Mouse (Mus musculus) limb, embryonic 13.5 days (tissue): ENCODE measurements at regions not wholly inside any gene's neighbourhood (a gene's known extent, or its start where the extent isn't known, plus 50 kb on each side); places are given as distances from the start of the nearest gene placed in this dataset.

Experiments used
- ATAC-seq: fragments of 200-750 bp; cut with Nextera tagmentation; 2 replicates; pipeline ENCODE4 v1.8.0; 2017; ENCODE audit warnings: low read depth, moderate number of reproducible peaks, moderate TSS enrichment; ENCODE audit not compliant: low FRiP score
- H3K27ac ChIP-seq: fragments of 300-500 bp; sonication (generic); 2 replicates; pipeline ENCODE4 v1.5.1; 2015; ENCODE audit warnings: inconsistent platforms, mild to moderate bottlenecking, moderate library complexity
- H3K27me3 ChIP-seq: fragments of 300-500 bp; sonication (generic); 2 replicates; pipeline ENCODE4 v1.6.1; 2015; ENCODE audit warnings: mild to moderate bottlenecking, inconsistent platforms
- H3K36me3 ChIP-seq: fragments of 300-500 bp; sonication (generic); 2 replicates; pipeline ENCODE4 v1.6.1; 2015; ENCODE audit warnings: inconsistent platforms, mild to moderate bottlenecking, moderate library complexity
- H3K4me1 ChIP-seq: fragments of 300-500 bp; sonication (generic); 2 replicates; pipeline ENCODE4 v1.6.1; 2015; ENCODE audit warnings: inconsistent platforms
- H3K4me2 ChIP-seq: fragments of 300-500 bp; sonication (generic); replicated peaks from 2 replicates; pipeline ENCODE4 v1.6.1; 2015; ENCODE audit warnings: inconsistent platforms, mild to moderate bottlenecking, moderate library complexity
- H3K4me3 ChIP-seq: fragments of 300-500 bp; sonication (generic); 2 replicates; pipeline ENCODE4 v1.5.1; 2015; ENCODE audit warnings: moderate library complexity, mild to moderate bottlenecking, inconsistent platforms
- H3K9ac ChIP-seq: fragments of 300-500 bp; sonication (generic); 2 replicates; pipeline ENCODE4 v1.6.1; 2015; ENCODE audit warnings: mild to moderate bottlenecking, inconsistent platforms
- H3K9me3 ChIP-seq: fragments of 300-500 bp; sonication (generic); 2 replicates; pipeline ENCODE4 v1.6.1; 2016; ENCODE audit warnings: inconsistent platforms
- WGBS: fragments of 180-500 bp; shearing (Covaris S2); methylation state at CpG from one replicate; pipeline ENCODE4 v1.1.7; 2015; 5-methylcytosine and 5-hydroxymethylcytosine counted together

- Histone ChIP-seq H3K27ac (no peak overlapping the region), H3K4me2 (no peak overlapping the region), H3K9ac (no peak overlapping the region), H3K4me3 (no peak overlapping the region), H3K9me3 (no peaks in the 10 kb centered on the region), H3K36me3 (no peaks in the 10 kb centered on the region), H3K27me3 (no peaks in the 10 kb centered on the region), H3K4me1 (0 out of 2 replicates have a peak, but pooled peaks cover 1% of the 10 kb centered on the region)
- 75% methylated on average over 14 of the region's 14 CpGs for WGBS
- ATAC-seq = no peak
Observed at GRCm38 (mm10) chr8:12078679-12079566, 199.7 kb upstream of the A230072I06Rik start.

- H3K9ac ChIP-seq = no peak overlapping the region
- H3K36me3 ChIP-seq = no peaks in the 10 kb centered on the region
- WGBS = 83% methylated on average over 5 of the region's 5 CpGs
Observed at GRCm38 (mm10) chr8:12081536-12081935, 197.1 kb upstream of the A230072I06Rik start.

GRCm38 (mm10) chr8:12087192-12087800, 191.3 kb upstream of the A230072I06Rik start:
- no peaks in the 10 kb centered on the region for H3K4me1 ChIP-seq
- H3K9me3 ChIP-seq = no peaks in the 10 kb centered on the region
- H3K9ac ChIP-seq = no peak overlapping the region
- H3K4me2 ChIP-seq = no peak overlapping the region
- H3K27me3 ChIP-seq = no peaks in the 10 kb centered on the region
- ATAC-seq = no peak
- no peak overlapping the region for H3K4me3 ChIP-seq
- no peak overlapping the region for H3K27ac ChIP-seq
- 81% methylated on average over 10 of the region's 10 CpGs for WGBS
- no peaks in the 10 kb centered on the region for H3K36me3 ChIP-seq

More at GRCm38 (mm10) chr8:12081536-12081935, 197.1 kb upstream of the A230072I06Rik start:
- Histone ChIP-seq H3K27me3 (no peaks in the 10 kb centered on the region), H3K9me3 (no peaks in the 10 kb centered on the region), H3K4me3 (no peak overlapping the region), H3K4me1 (no peaks in the 10 kb centered on the region), H3K27ac (no peak overlapping the region), H3K4me2 (no peak overlapping the region)
- no peak for ATAC-seq

- WGBS = 55% methylated on average over 8 of the region's 8 CpGs
- H3K9ac ChIP-seq = no peak overlapping the region
Observed at GRCm38 (mm10) chr8:12100145-12100544, 178.5 kb upstream of the A230072I06Rik start.

GRCm38 (mm10) chr8:12103296-12103695, 175.3 kb upstream of the A230072I06Rik start:
- H3K4me1 ChIP-seq = peaks cover 10% of the 10 kb centered on the region; the same call in 1 of the 2 replicates
- no peak overlapping the region for H3K27ac ChIP-seq
- no peaks in the 10 kb centered on the region for H3K36me3 ChIP-seq
- H3K4me2 ChIP-seq = no peak overlapping the region
- no peak overlapping the region for H3K9ac ChIP-seq
- no peak for ATAC-seq
- 0 out of 2 replicates have a peak, but pooled peaks cover 5% of the 10 kb centered on the region for H3K9me3 ChIP-seq
- H3K4me3 ChIP-seq = no peak overlapping the region
- 71% methylated on average over 4 of the region's 4 CpGs for WGBS
- 0 out of 2 replicates have a peak, but pooled peaks cover 4% of the 10 kb centered on the region for H3K27me3 ChIP-seq

More at GRCm38 (mm10) chr8:12100145-12100544, 178.5 kb upstream of the A230072I06Rik start:
- H3K27ac ChIP-seq = no peak overlapping the region
- no peak overlapping the region for H3K4me3 ChIP-seq
- no peak overlapping the region for H3K4me2 ChIP-seq
- H3K4me1 ChIP-seq = 0 out of 2 replicates have a peak, but pooled peaks cover 2% of the 10 kb centered on the region
- H3K9me3 ChIP-seq = 0 out of 2 replicates have a peak, but pooled peaks cover 5% of the 10 kb centered on the region
- H3K27me3 ChIP-seq = 0 out of 2 replicates have a peak, but pooled peaks cover 4% of the 10 kb centered on the region
- ATAC-seq = no peak
- H3K36me3 ChIP-seq = no peaks in the 10 kb centered on the region

- peaks cover 10% of the 10 kb centered on the region; the same call in 1 of the 2 replicates for H3K4me1 ChIP-seq
- H3K4me3 ChIP-seq = no peak overlapping the region
- no peaks in the 10 kb centered on the region for H3K36me3 ChIP-seq
- H3K4me2 ChIP-seq = no peak overlapping the region
- H3K9me3 ChIP-seq = 0 out of 2 replicates have a peak, but pooled peaks cover 5% of the 10 kb centered on the region
- no peak overlapping the region for H3K27ac ChIP-seq
- H3K27me3 ChIP-seq = peaks cover 8% of the 10 kb centered on the region; the same call in 1 of the 2 replicates
- 40% methylated on average over 15 of the region's 15 CpGs for WGBS
- no peak for ATAC-seq
- H3K9ac ChIP-seq = no peak overlapping the region
Observed at GRCm38 (mm10) chr8:12105106-12105901, 173.3 kb upstream of the A230072I06Rik start.

- H3K9me3 ChIP-seq = no peaks in the 10 kb centered on the region
- no peaks in the 10 kb centered on the region for H3K36me3 ChIP-seq
- H3K4me2 ChIP-seq = no peak overlapping the region
- H3K27ac ChIP-seq = no peak overlapping the region
- peaks cover 13% of the 10 kb centered on the region for H3K4me1 ChIP-seq
- H3K9ac ChIP-seq = no peak overlapping the region
- 74% methylated on average over 5 of the region's 5 CpGs for WGBS
- ATAC-seq = no peak
- H3K4me3 ChIP-seq = no peak overlapping the region
- H3K27me3 ChIP-seq = peaks cover 32% of the 10 kb centered on the region
Observed at GRCm38 (mm10) chr8:12108578-12108977, 170.0 kb upstream of the A230072I06Rik start.

- no peak for ATAC-seq
- no peaks in the 10 kb centered on the region for H3K9me3 ChIP-seq
- peaks cover 34% of the 10 kb centered on the region for H3K27me3 ChIP-seq
- 81% methylated on average over 10 of the region's 10 CpGs for WGBS
- no peaks in the 10 kb centered on the region for H3K36me3 ChIP-seq
- peaks cover 3% of the 10 kb centered on the region; the same call in 1 of the 2 replicates for H3K4me1 ChIP-seq
- H3K4me2 ChIP-seq = no peak overlapping the region
- H3K4me3 ChIP-seq = no peak overlapping the region
- H3K27ac ChIP-seq = no peak overlapping the region
- no peak overlapping the region for H3K9ac ChIP-seq
Observed at GRCm38 (mm10) chr8:12111626-12112025, 167.0 kb upstream of the A230072I06Rik start.

- H3K9me3 ChIP-seq = no peaks in the 10 kb centered on the region
- no peak for ATAC-seq
- no peak overlapping the region for H3K27ac ChIP-seq
- WGBS = 50% methylated on average over 8 of the region's 8 CpGs
- no peak overlapping the region for H3K4me3 ChIP-seq
- H3K4me2 ChIP-seq = no peak overlapping the region
- H3K36me3 ChIP-seq = no peaks in the 10 kb centered on the region
- H3K4me1 ChIP-seq = peaks cover 3% of the 10 kb centered on the region; the same call in 1 of the 2 replicates
- peaks cover 37% of the 10 kb centered on the region for H3K27me3 ChIP-seq
- H3K9ac ChIP-seq = no peak overlapping the region
Observed at GRCm38 (mm10) chr8:12113023-12113422, 165.6 kb upstream of the A230072I06Rik start.

GRCm38 (mm10) chr8:12126374-12127001, 152.1 kb upstream of the A230072I06Rik start:
- Histone ChIP-seq H3K4me3 (no peak overlapping the region), H3K27ac (no peak overlapping the region; the same call in 1 of the 2 replicates), H3K9me3 (0 out of 2 replicates have a peak, but pooled peaks cover 5% of the 10 kb centered on the region), H3K36me3 (no peaks in the 10 kb centered on the region), H3K9ac (no peak overlapping the region), H3K4me2 (0 out of 2 replicates have a peak overlapping the region, but pooled peaks have one; percentile 19), H3K4me1 (peaks cover 22% of the 10 kb centered on the region), H3K27me3 (peaks cover 41% of the 10 kb centered on the region)
- 24% methylated on average over 11 of the region's 11 CpGs for WGBS
- peak; percentile 80 for ATAC-seq
